Mouse (Mus musculus) megakaryocyte, embryonic 14.5 days (primary cell): Measurements from ENCODE around the gene Tmem91. TPM values are rescaled to one million over a fixed set of nuclear protein-coding genes. Genes with fewer than 3 reads are reported as not detected.

ENCODE experiments used
- H3K27me3 ChIP-seq: replicated peaks from 2 replicates; pipeline ENCODE3; 2012; ENCODE audit warnings: inconsistent platforms
- H3K36me3 ChIP-seq: replicated peaks from 2 replicates; pipeline ENCODE3; 2012; ENCODE audit warnings: low read length, inconsistent platforms, mixed read lengths
- H3K4me1 ChIP-seq: 2 replicates; pipeline ENCODE4 v1.6.1; 2012; ENCODE audit warnings: inconsistent platforms
- H3K4me3 ChIP-seq: replicated peaks from 2 replicates; pipeline ENCODE3; 2012; ENCODE audit warnings: moderate library complexity, mild to moderate bottlenecking, inconsistent platforms
- H3K9me3 ChIP-seq: 2 replicates; pipeline ENCODE4 v1.6.1; 2012; ENCODE audit warnings: inconsistent platforms
- FLI1 ChIP-seq: IDR thresholded peaks from 2 replicates; pipeline ENCODE4 v1.6.1; 2012; ENCODE audit warnings: low read length, inconsistent platforms, mixed read lengths
- GATA1 ChIP-seq: IDR thresholded peaks from 3 replicates; pipeline ENCODE4 v1.6.1; 2012; ENCODE audit warnings: mixed read lengths, low read length, inconsistent platforms, borderline replicate concordance
- polyA plus RNA-seq: library from polyadenylated mRNA; stranded (reverse); fragments of >175 nt; gene quantifications from 2 replicates; pipeline ENCODE4 v1.2.3, GENCODE M21; 2012; ENCODE audit warnings: low replicate concordance; ENCODE audit not compliant: insufficient read depth

The Tmem91 gene
- polyA plus RNA-seq, 1 experiment: 4.7 TPM

DNA sequence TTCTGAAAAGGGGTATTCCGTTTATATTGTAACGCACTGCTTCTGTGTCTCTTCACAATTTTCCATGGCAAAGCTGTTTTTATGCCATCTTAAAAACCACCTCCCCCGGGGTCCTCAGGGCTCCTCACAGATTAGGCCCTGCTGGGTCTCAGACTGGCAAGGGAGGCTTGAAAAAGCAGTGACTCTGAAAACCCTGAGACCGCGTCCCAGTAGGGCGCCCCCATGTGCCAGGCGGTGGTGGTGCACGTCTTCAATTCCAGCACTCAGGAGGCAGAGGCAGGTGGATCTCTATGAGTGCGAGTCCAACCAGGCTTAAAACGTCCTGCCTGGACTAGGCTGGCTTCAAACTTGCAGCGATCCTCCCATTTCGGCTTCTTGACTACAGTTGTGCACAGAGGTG, 25.8 kb upstream of the Tmem91 start:
- peaks cover 97% of the 10 kb centered on the region for H3K36me3 ChIP-seq

DNA sequence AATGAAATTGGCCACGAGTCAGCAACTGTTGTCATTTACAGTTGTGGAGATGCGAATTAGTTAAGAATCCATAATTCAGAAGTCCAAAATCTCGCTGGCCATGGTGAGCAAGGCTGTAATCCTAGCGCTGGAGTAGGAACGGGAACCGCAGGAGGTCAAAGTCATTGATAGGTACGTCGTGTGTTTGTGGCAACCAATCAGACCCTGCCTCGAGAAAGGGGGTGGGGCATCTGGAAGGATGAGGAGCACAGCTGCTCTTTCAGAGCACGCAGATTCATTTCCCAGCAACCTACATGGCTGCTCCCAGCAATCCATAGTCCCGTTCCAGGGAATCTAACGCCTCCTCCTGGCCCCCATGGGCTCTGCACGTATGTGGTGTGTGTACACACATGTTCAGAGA, 24.9 kb upstream of the Tmem91 start:
- Histone ChIP-seq H3K9me3 (peaks cover 4% of the 10 kb centered on the region), H3K4me1 (peaks cover 88% of the 10 kb centered on the region), H3K27me3 (no peaks in the 10 kb centered on the region), H3K4me3 (peak overlapping the region; percentile 12), H3K36me3 (peaks cover 97% of the 10 kb centered on the region)
- TF ChIP-seq GATA1 (no peak), FLI1 (no peak)

More for the DNA sequence above, 25.8 kb upstream of the Tmem91 start:
- Histone ChIP-seq H3K27me3 (no peaks in the 10 kb centered on the region), H3K4me3 (peak overlapping the region; percentile 35), H3K4me1 (peaks cover 88% of the 10 kb centered on the region), H3K9me3 (peaks cover 4% of the 10 kb centered on the region)
- no peak for TF ChIP-seq GATA1
- TF ChIP-seq FLI1: no peak

DNA sequence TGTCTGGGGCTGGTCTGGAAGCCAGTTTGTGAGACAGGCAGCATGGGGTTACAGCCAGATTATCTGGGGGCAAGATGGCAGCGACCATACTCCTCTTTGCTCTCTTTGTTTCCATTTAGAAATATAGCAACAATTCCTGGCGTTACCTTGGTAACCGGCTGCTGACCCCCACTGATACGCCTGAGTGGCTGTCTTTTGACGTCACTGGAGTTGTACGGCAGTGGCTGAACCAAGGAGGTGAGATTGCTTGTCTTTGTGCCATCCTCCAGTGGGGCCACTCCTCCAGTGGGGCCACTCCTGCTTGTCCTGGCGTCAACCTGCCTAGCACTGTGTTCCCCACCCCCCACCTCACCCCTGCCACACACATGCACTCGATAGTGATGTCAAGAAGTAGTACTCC, 19.1 kb upstream of the Tmem91 start:
- no peaks in the 10 kb centered on the region for H3K27me3 ChIP-seq
- H3K36me3 ChIP-seq: peaks cover 91% of the 10 kb centered on the region
- peak overlapping the region; percentile 81 for H3K4me3 ChIP-seq
- no peak for TF ChIP-seq GATA1
- TF ChIP-seq FLI1: no peak
- no peaks in the 10 kb centered on the region for H3K9me3 ChIP-seq
- peaks cover 89% of the 10 kb centered on the region for H3K4me1 ChIP-seq

DNA sequence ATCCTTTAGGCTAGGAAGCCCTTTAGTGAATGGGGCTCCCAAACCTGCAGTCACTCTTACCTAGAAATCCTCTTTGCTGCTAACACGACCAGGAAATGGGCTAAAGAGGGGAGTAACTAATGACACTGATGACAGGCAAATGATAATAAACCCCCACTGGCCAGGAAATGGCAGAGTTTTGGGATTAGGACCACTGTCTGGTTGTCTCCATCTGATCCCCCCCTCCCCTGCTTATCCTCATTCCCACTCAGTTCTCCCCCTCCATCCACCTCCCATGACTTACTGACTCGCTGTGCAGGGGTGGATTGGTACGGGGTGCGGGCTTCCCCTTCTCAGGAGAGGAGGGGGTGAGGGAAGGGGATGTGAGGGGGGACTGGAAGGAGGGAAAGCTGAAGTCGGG, 15.1 kb upstream of the Tmem91 start:
- no peak for TF ChIP-seq FLI1
- no peak for TF ChIP-seq GATA1
- Histone ChIP-seq H3K9me3 (no peaks in the 10 kb centered on the region), H3K36me3 (peaks cover 68% of the 10 kb centered on the region), H3K27me3 (no peaks in the 10 kb centered on the region), H3K4me1 (peaks cover 67% of the 10 kb centered on the region), H3K4me3 (peak overlapping the region; percentile 99)

DNA sequence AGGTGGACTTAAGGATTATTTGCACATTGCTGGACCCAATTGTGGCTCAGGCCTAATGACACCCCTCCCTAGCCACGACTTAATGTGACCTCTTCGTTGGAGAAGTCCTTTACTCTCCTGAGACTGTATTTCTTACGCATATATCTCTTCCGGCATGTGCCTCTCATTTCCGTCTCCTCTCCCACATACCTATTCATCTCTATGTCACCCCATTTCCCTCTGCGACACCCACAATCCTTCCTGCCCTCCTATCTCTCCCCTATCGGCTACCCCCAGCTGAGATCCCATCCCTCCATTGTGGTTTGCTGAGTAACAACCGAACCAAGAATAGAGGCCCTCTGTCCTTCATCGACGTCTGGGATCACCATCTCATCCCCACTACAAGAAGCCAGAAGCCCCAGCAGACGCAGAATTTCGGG, 14.6 kb upstream of the Tmem91 start:
- Histone ChIP-seq H3K4me3 (peak overlapping the region; percentile 99), H3K9me3 (no peaks in the 10 kb centered on the region), H3K4me1 (peaks cover 67% of the 10 kb centered on the region), H3K36me3 (peaks cover 68% of the 10 kb centered on the region), H3K27me3 (no peaks in the 10 kb centered on the region)
- peak; percentile 97 for TF ChIP-seq GATA1
- TF ChIP-seq FLI1: peak; percentile 69; the same call in 1 of the 2 replicates

DNA sequence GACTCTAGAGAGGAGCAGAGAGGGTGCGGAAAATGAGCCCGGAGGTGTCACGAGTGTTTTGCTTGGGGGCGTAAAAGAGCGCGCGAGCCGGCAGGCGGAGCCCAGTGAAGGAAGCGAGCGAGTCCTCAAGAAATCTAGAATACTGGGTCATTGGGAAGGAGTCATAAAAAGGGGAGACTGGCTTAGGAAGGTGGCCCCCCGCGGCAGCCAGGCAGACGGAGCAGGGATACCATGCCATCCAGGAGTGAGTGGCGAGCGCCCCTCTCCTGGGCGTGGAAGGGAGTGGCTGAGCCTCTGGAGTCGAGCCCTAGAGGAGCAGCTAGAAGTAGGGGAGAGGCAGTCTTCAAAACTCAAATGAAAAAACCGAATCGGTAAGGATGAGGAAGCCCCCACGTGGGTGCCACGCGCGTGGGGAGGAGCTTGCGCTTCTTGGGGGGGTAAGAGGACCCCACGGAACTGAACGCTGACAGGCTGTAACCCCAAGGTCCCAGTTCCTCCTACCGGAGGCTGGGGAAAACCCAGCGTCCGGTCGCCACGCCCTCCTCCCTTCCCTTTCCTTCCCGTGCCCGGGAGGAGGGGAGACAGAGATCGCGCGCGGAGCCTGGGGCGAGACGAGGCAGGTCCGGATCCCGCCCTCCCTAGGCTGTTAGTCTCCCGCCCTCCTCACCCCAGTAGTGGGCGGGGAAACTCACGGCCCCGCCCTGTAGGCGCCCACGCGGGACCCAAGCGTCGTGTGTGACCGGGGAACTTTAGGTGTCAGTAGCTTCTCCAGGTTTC, 14.0 kb upstream of the Tmem91 start:
- Histone ChIP-seq H3K4me3 (peak overlapping the region; percentile 99), H3K36me3 (peaks cover 64% of the 10 kb centered on the region), H3K27me3 (no peaks in the 10 kb centered on the region), H3K9me3 (no peaks in the 10 kb centered on the region), H3K4me1 (peaks cover 67% of the 10 kb centered on the region)
- no peak for TF ChIP-seq GATA1
- TF ChIP-seq FLI1: no peak

DNA sequence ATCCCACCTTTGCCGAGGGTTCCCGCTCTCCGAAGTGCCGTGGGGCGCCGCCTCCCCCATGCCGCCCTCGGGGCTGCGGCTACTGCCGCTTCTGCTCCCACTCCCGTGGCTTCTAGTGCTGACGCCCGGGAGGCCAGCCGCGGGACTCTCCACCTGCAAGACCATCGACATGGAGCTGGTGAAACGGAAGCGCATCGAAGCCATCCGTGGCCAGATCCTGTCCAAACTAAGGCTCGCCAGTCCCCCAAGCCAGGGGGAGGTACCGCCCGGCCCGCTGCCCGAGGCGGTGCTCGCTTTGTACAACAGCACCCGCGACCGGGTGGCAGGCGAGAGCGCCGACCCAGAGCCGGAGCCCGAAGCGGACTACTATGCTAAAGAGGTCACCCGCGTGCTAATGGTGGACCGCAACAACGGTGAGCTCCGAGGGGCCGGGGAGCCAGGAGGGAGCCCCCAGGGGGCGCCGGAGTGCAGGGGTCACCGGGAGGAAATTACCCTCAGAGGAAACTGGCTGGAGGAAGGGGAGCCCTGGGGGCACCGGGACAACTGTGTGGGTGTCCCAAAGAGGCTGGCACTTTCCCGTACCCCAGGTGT, 12.9 kb upstream of the Tmem91 start:
- peaks cover 56% of the 10 kb centered on the region for H3K36me3 ChIP-seq
- no peak for TF ChIP-seq GATA1
- TF ChIP-seq FLI1: no peak
- peak overlapping the region; percentile 99 for H3K4me3 ChIP-seq
- no peaks in the 10 kb centered on the region for H3K27me3 ChIP-seq
- H3K9me3 ChIP-seq: no peaks in the 10 kb centered on the region
- peaks cover 69% of the 10 kb centered on the region for H3K4me1 ChIP-seq

DNA sequence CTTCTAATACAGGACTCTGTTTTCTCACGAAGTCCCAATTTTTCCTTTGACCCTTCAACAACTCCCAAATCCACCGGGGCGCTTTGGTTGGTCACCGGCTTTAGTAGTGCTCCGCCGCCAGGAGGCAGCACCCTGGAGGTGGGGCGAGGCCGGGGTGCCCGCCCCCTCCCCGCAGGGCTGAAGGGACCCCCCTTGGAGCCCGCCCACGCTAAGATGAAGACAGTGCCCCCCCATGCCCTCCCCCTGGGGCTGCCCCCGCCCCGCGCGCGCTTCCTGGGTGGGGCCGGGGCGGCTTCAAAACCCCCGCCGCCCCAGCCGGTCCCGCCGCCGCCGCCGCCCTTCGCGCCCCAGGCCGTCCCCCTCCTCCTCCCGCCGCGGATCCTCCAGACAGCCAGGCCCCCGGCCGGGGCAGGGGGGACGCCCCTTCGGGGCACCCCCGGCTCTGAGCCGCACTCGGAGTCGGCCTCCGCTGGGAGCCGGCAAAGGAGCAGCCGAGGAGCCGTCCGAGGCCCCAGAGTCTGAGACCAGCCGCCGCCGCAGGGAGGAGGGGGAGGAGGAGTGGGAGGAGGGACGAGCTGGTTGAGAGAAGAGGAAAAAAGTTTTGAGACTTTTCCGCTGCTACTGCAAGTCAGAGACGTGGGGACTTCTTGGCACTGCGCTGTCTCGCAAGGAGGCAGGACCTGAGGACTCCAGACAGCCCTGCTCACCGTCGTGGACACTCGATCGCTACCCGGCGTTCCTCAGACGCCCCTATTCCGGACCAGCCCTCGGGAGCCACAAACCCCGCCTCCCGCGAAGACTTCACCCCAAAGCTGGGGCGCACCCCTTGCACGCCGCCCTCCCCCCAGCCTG, 11.9 kb upstream of the Tmem91 start, which contains the start of gene Tgfb1:
Gene Tgfb1, plus strand, starts transcription at position 323 of the 852 bp plus-strand sequence.
- peak within 1 kb of the TSS; percentile 99 for H3K4me3 ChIP-seq
- H3K9me3 ChIP-seq: no peaks in the 10 kb centered on the region
- no peak for TF ChIP-seq FLI1
- TF ChIP-seq GATA1: no peak
- peaks cover 69% of the 10 kb centered on the region for H3K4me1 ChIP-seq
- H3K27me3 ChIP-seq: no peaks in the 10 kb centered on the region
- peaks cover 48% of the 10 kb centered on the region for H3K36me3 ChIP-seq

DNA sequence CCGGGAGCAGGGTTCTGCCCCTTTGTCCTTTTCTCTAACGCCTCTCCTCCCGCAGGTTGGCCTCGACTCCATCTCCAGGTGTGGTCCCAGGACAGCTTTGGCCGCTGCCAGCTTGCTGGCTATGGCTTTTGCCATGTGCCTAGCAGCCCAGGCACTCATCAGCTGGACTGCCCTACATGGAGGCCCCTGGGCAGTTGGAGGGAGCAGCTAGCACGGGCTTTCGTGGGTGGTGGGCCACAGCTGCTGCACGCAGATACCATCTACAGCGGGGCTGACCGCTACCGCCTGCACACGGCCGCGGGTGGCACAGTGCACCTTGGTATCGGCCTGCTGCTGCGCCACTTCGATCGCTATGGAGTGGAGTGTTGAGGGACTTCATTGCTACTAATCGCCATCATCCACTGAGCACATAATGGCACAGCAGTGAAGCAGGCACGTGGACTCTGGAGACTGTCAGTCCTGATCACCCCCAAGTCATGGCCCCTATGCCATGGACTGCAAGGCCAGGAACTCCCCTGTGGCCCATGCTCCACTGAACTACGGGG, 11.0 kb upstream of the Tmem91 start:
- H3K36me3 ChIP-seq: peaks cover 42% of the 10 kb centered on the region
- peaks cover 70% of the 10 kb centered on the region for H3K4me1 ChIP-seq
- TF ChIP-seq FLI1 (no peak), GATA1 (no peak)

More for the DNA sequence above, 11.0 kb upstream of the Tmem91 start:
- Histone ChIP-seq H3K9me3 (no peaks in the 10 kb centered on the region), H3K4me3 (peak overlapping the region; percentile 99), H3K27me3 (no peaks in the 10 kb centered on the region)
